ENCODE assay signal across 8 mouse cellular contexts in the genomic region with DNA sequence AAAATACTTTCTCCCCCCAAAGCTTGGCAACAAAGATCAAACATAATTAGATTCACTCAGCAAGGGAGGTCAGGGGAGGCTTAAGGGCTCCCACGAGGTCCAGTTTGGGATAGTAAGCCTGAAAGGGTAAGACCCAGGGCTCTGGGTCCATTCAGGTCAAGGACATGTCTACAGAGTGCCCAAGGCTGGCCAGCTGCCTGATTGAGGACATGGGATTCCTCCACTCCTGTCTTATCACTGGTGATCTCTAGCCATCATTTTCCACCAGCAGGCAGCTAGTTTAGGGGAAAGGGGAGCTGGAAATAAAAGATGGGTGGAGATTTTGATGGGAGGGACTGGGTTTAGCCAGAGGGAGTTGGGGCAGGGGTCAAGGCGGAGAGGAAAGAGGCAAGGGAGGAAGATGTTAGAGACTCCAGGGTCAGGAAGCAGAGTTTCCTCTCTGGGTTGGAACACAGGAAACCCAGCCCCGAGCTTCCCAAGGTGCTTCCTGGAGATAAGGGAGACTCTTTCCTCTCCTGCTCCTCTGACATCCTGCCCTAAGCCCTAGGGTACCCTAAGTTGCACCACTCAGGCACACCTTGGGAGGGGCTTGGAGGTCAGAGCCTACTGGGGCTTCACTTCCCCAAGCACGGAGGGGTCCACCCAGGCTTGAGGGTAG. TPM values are rescaled to one million over a fixed set of nuclear protein-coding genes. Genes with fewer than 3 reads are reported as not detected.
A peak's percentile ranks its signal among the peaks of the same experiment; 100 is the strongest.
DNase-seq lines count a peak whose midpoint lies in the region; ATAC-seq and TF ChIP-seq lines count a peak whose summit lies in the region.

No protein-coding gene starts in this region.

- TF ChIP-seq CTCF in gastrocnemius, adult 2 months (IDR thresholded peaks at IDR 0.05): no peak
- no peak for TF ChIP-seq CTCF in lung, postnatal 0 days (IDR thresholded peaks at IDR 0.05)

- no peaks in the 10 kb centered on the region for H3K9me3 ChIP-seq in heart, embryonic 11.5 days (replicated peaks; ENCODE audit: control insufficient read depth, low read length)
- no peaks in the 10 kb centered on the region for H3K9me3 ChIP-seq in kidney, embryonic 14.5 days (ENCODE audit: control insufficient read depth, low read length)
- no peaks in the 10 kb centered on the region for H3K9me3 ChIP-seq in lung, postnatal 0 days (ENCODE audit: low read length)

- WGBS in heart, embryonic 11.5 days (ENCODE audit: insufficient replicate concordance): 13% methylated on average over 4 of the region's 4 CpGs
- 23% methylated on average over 4 of the region's 4 CpGs for WGBS in kidney, embryonic 14.5 days
- WGBS in lung, postnatal 0 days: 12% methylated on average over 4 of the region's 4 CpGs

- H3K4me1 ChIP-seq in heart, embryonic 11.5 days (ENCODE audit: control insufficient read depth, insufficient read depth, low read length): peaks cover 11% of the 10 kb centered on the region
- H3K4me1 ChIP-seq in kidney, embryonic 14.5 days (ENCODE audit: control insufficient read depth, insufficient read depth, low read length): peaks cover 16% of the 10 kb centered on the region; the same call in 1 of the 2 replicates
- no peaks in the 10 kb centered on the region for H3K4me1 ChIP-seq in lung, postnatal 0 days (ENCODE audit: insufficient read depth, low read depth, low read length)

- H3K4me3 ChIP-seq in gastrocnemius, adult 2 months: peak overlapping the region; percentile 86
- H3K4me3 ChIP-seq in heart, embryonic 11.5 days (ENCODE audit: low read depth, low read length): peak overlapping the region; percentile 83
- peak overlapping the region; percentile 55; the same call in 1 of the 2 replicates for H3K4me3 ChIP-seq in kidney, embryonic 14.5 days (ENCODE audit: low read length)
- peak overlapping the region; percentile 63 for H3K4me3 ChIP-seq in lung, postnatal 0 days (ENCODE audit: low read depth, low read length)

- no peak overlapping the region for H3K4me2 ChIP-seq in heart, embryonic 11.5 days
- no peak overlapping the region for H3K4me2 ChIP-seq in kidney, embryonic 14.5 days (replicated peaks; ENCODE audit: low read depth, low read length)
- 0 out of 2 replicates have a peak overlapping the region, but pooled peaks have one; percentile 94 for H3K4me2 ChIP-seq in lung, postnatal 0 days (replicated peaks; ENCODE audit: low read depth, low read length)

- H3K9ac ChIP-seq in heart, embryonic 11.5 days (ENCODE audit: low read depth, low read length): peak overlapping the region; percentile 70
- H3K9ac ChIP-seq in kidney, embryonic 14.5 days (ENCODE audit: low read depth, low read length): peak overlapping the region; percentile 78; the same call in 1 of the 2 replicates
- H3K9ac ChIP-seq in lung, postnatal 0 days (replicated peaks; ENCODE audit: low read depth): peak overlapping the region; percentile 51; the same call in 1 of the 2 replicates

- peak; percentile 99 for TF ChIP-seq EP300 in lung, postnatal 0 days (IDR thresholded peaks at IDR 0.05)

- H3K27me3 ChIP-seq in heart, embryonic 11.5 days (ENCODE audit: control insufficient read depth, insufficient read depth, low read length): peaks cover 43% of the 10 kb centered on the region
- peaks cover 36% of the 10 kb centered on the region for H3K27me3 ChIP-seq in kidney, embryonic 14.5 days (ENCODE audit: control insufficient read depth, insufficient read depth, low read length)
- H3K27me3 ChIP-seq in lung, postnatal 0 days (replicated peaks; ENCODE audit: insufficient read depth, low read length): peaks cover 8% of the 10 kb centered on the region; the same call in 1 of the 2 replicates

- H3K36me3 ChIP-seq in heart, embryonic 11.5 days (ENCODE audit: control insufficient read depth, insufficient read depth, low read length): no peaks in the 10 kb centered on the region
- H3K36me3 ChIP-seq in kidney, embryonic 14.5 days (ENCODE audit: control insufficient read depth, insufficient read depth, low read length): no peaks in the 10 kb centered on the region
- H3K36me3 ChIP-seq in lung, postnatal 0 days (ENCODE audit: insufficient read depth, low read length): no peaks in the 10 kb centered on the region

- DNase-seq in gastrocnemius, adult 2 months: peak; percentile 55
- no peak for DNase-seq in gastrocnemius, adult 8-10 months (ENCODE audit: low spot score in 2 of 2)
- peak; percentile 86 for DNase-seq in lung, postnatal 0 days (ENCODE audit: low spot score)
- no peak for DNase-seq in right cerebral cortex, adult 2 months (ENCODE audit: low spot score in 2 of 2)
- DNase-seq in frontal cortex, postnatal 25 days (ENCODE audit: low spot score in 2 of 2): no peak

- ATAC-seq in heart, embryonic 11.5 days (replicated peaks; ENCODE audit: insufficient number of reproducible peaks, low FRiP score, low TSS enrichment): peak; percentile 57
- peak; percentile 9 for ATAC-seq in kidney, embryonic 14.5 days (ENCODE audit: low FRiP score, low TSS enrichment)
- ATAC-seq in lung, postnatal 0 days: peak; percentile 90
- ATAC-seq in activated CD4-positive, CD25-positive, alpha-beta regulatory T cell, adult 4 months: no peak

- peak overlapping the region; percentile 88 for H3K27ac ChIP-seq in gastrocnemius, adult 2 months
- H3K27ac ChIP-seq in heart, embryonic 11.5 days (ENCODE audit: low read depth, low read length): peak overlapping the region; percentile 85
- peak overlapping the region; percentile 25; the same call in 1 of the 2 replicates for H3K27ac ChIP-seq in kidney, embryonic 14.5 days (ENCODE audit: low read depth, low read length)
- H3K27ac ChIP-seq in lung, postnatal 0 days (ENCODE audit: low read length): peak overlapping the region; percentile 89

- intact Hi-C loops in gastrocnemius, adult 2 months (cut with DNase I): loop anchor here (2.0 kb wide), 1 partner anchor 15 kb away; no protein-coding TSS in a partner anchor

RNA-seq across cellular contexts. Expression of gene Shank3, which starts 1.9 kb away (rescaled TPM):
- 10 to 100 TPM; 12.2 to 20.4 TPM for total RNA-seq in gastrocnemius, adult 2 months (2021)
- total RNA-seq in gastrocnemius, adult 8-10 months (2022): 10 to 100 TPM in 2 of 4 experiments, 1 to 10 TPM in 2; 5.9 to 11.7 (median 8.8) TPM
- 2.1 and 2.7 TPM in 2 replicates for polyA plus RNA-seq in heart, embryonic 11.5 days (2014; fragmentation: Nextera tagmentation; extraction: Ambion mirVana)
- polyA plus RNA-seq in kidney, embryonic 14.5 days (2014; fragmentation: Nextera tagmentation; extraction: Ambion mirVana): 2.5 and 3.0 TPM in 2 replicates
- 1.8 and 2.2 TPM in 2 replicates for polyA plus RNA-seq in lung, postnatal 0 days (2015; fragmentation: Nextera tagmentation; extraction: Ambion mirVana)
- not detected for polyA plus RNA-seq in activated CD4-positive, CD25-positive, alpha-beta regulatory T cell, adult 4 months (2017; shearing (Covaris generic))

RNA-seq across cellular contexts. Expression of gene Arsa, which starts 20.3 kb away (rescaled TPM):
- total RNA-seq in gastrocnemius, adult 2 months (2021): 1 to 10 TPM; 3.0 to 4.6 TPM
- total RNA-seq in gastrocnemius, adult 8-10 months (2022): 1 to 10 TPM; 1.7 to 3.9 (median 2.8) TPM
- 9.4 TPM in 2 replicates for polyA plus RNA-seq in heart, embryonic 11.5 days (2014; fragmentation: Nextera tagmentation; extraction: Ambion mirVana)
- polyA plus RNA-seq in kidney, embryonic 14.5 days (2014; fragmentation: Nextera tagmentation; extraction: Ambion mirVana): 11.1 and 12.1 TPM in 2 replicates
- 22.4 and 23.3 TPM in 2 replicates for polyA plus RNA-seq in lung, postnatal 0 days (2015; fragmentation: Nextera tagmentation; extraction: Ambion mirVana)
- 1 to 10 TPM; 6.8 to 8.6 TPM for polyA plus RNA-seq in activated CD4-positive, CD25-positive, alpha-beta regulatory T cell, adult 4 months (2017; shearing (Covaris generic))

RNA-seq across cellular contexts. Expression of gene Mapk8ip2, which starts 43.8 kb away (rescaled TPM):
- total RNA-seq in gastrocnemius, adult 2 months (2021): under 1 TPM; 0.08 to 0.25 TPM
- total RNA-seq in gastrocnemius, adult 8-10 months (2022): under 1 TPM in 3 of 4 experiments, not detected in 1; 0.10 to 0.65 (median 0.56) TPM
- 0.19 and 0.68 TPM in 2 replicates for polyA plus RNA-seq in heart, embryonic 11.5 days (2014; fragmentation: Nextera tagmentation; extraction: Ambion mirVana)
- polyA plus RNA-seq in kidney, embryonic 14.5 days (2014; fragmentation: Nextera tagmentation; extraction: Ambion mirVana): 0.34 and 0.37 TPM in 2 replicates
- polyA plus RNA-seq in lung, postnatal 0 days (2015; fragmentation: Nextera tagmentation; extraction: Ambion mirVana): 0.06 and 0.14 TPM in 2 replicates
- polyA plus RNA-seq in activated CD4-positive, CD25-positive, alpha-beta regulatory T cell, adult 4 months (2017; shearing (Covaris generic)): under 1 TPM in 1 of 2 experiments, not detected in 1; 0.34 TPM

Comparison
In these comparisons a context has a peak if more than half of its experiments do, and no peak if none do; other contexts are left out.
1. DNase-seq: peak in gastrocnemius, adult 2 months (single experiment) and lung, postnatal 0 days (single experiment); none in gastrocnemius, adult 8-10 months (0 of 2), right cerebral cortex, adult 2 months (0 of 2) and frontal cortex, postnatal 25 days (0 of 2).
2. H3K27ac ChIP-seq: peak in every context shown above with its lines; median percentile 89 in lung, postnatal 0 days; 88 in gastrocnemius, adult 2 months; 85 in heart, embryonic 11.5 days; 25 in kidney, embryonic 14.5 days.
3. Peak in every context shown above with its lines, with median percentiles within 50 percentile points of each other: H3K4me3 ChIP-seq and H3K9ac ChIP-seq.